Mouse (Mus musculus) heart, postnatal 0 days (tissue): ENCODE data around the gene Pigw.

Experiments used
- CTCF ChIP-seq: IDR thresholded peaks from 2 replicates; pipeline ENCODE4 v1.5.1; 2016; ENCODE audit warnings: antibody characterized with exemption, control low read depth, low read depth
- EP300 ChIP-seq: IDR thresholded peaks from 2 replicates; pipeline ENCODE4 v1.6.1; 2016; ENCODE audit warnings: antibody characterized with exemption, low read depth

- TF ChIP-seq CTCF (peak; percentile 85), EP300 (no peak)
Measured at GRCm38 (mm10) chr11:84918425-84918824, 38.3 kb upstream of the Pigw start.
